ENCODE assay signal across 8 mouse cellular contexts in the genomic region with DNA sequence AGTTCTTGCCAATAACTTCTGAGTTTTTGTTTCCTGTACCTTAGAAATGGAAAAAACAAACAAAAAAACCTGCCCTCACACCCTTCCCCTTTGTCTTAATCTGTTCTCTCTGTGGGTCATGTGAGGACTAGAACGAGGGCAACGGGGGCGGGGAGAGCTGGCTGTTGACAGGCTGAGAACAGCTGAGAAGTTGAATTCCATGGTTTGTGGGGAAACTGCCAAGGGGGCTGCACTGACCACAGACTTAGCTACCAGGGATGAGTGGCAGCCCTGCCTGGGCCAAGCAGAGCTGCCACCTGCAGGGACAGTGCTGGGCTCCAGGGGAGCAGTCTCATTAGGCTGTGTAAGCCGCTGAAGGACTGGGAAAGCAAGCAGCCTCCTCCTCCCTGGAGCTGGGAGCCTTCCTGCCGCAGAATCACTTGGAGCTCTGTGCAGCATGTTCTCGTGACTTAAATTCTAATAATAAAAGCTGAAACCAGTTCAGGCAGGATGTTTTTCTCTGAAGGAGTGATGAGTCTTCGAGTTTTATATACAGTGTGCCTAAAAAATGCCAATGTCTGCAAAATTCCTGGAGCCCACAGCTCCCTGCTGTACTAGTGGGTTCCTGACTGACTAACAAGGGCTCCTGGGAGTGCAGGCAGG.
A peak's percentile ranks its signal among the peaks of the same experiment; 100 is the strongest.
DNase-seq lines count a peak whose midpoint lies in the region; ATAC-seq and TF ChIP-seq lines count a peak whose summit lies in the region.

No protein-coding gene starts in this region.

- TF ChIP-seq POLR2A in limb, embryonic 14.5 days (IDR thresholded peaks at IDR 0.05; ENCODE audit: borderline replicate concordance, extremely low read depth, insufficient read depth, insufficient read length), result no peak
- no peak for TF ChIP-seq POLR2A in testis, adult 2 months (IDR thresholded peaks at IDR 0.05; ENCODE audit: control insufficient read depth, low read depth, low read length)

- H3K36me3 ChIP-seq in forebrain, embryonic 10.5 days (replicated peaks), result peaks cover 38% of the 10 kb centered on the region
- H3K36me3 ChIP-seq in heart, embryonic 13.5 days, result peaks cover 35% of the 10 kb centered on the region
- peaks cover 20% of the 10 kb centered on the region for H3K36me3 ChIP-seq in kidney, embryonic 16.5 days (ENCODE audit: insufficient read depth, low read length)
- H3K36me3 ChIP-seq in limb, embryonic 14.5 days (ENCODE audit: control insufficient read depth, insufficient read depth, low read length), result peaks cover 31% of the 10 kb centered on the region
- no peaks in the 10 kb centered on the region for H3K36me3 ChIP-seq in midbrain, embryonic 15.5 days (replicated peaks)
- H3K36me3 ChIP-seq in testis, adult 2 months (ENCODE audit: control insufficient read depth, insufficient read depth, low read length), result no peaks in the 10 kb centered on the region; the same call in none of the 2 replicates

- DNase-seq in adrenal gland, adult (ENCODE audit: inconsistent age in 2 of 2, low spot score in 1 of 2), result peak; percentile 45 to 68
- DNase-seq in adrenal gland, adult 18-20 months (ENCODE audit: low spot score in 2 of 2), result no peak
- DNase-seq in forebrain, embryonic 10.5 days (ENCODE audit: extremely low spot score, low spot score), result peak; percentile 25
- DNase-seq in limb, embryonic 14.5 days (ENCODE audit: low spot score), result peak; percentile 61

- peaks cover 18% of the 10 kb centered on the region for H3K4me1 ChIP-seq in forebrain, embryonic 10.5 days
- peaks cover 31% of the 10 kb centered on the region for H3K4me1 ChIP-seq in heart, embryonic 13.5 days
- peaks cover 9% of the 10 kb centered on the region for H3K4me1 ChIP-seq in kidney, embryonic 16.5 days (ENCODE audit: insufficient read depth, low read length)
- peaks cover 14% of the 10 kb centered on the region for H3K4me1 ChIP-seq in limb, embryonic 14.5 days (ENCODE audit: control insufficient read depth, insufficient read depth, low read length)
- H3K4me1 ChIP-seq in midbrain, embryonic 15.5 days, result peaks cover 11% of the 10 kb centered on the region; the same call in 1 of the 2 replicates
- H3K4me1 ChIP-seq in testis, adult 2 months (ENCODE audit: control insufficient read depth, insufficient read depth, low read length), result peaks cover 2% of the 10 kb centered on the region; the same call in 1 of the 2 replicates

- no peak for TF ChIP-seq CTCF in testis, adult 2 months (IDR thresholded peaks at IDR 0.05; ENCODE audit: control insufficient read depth, insufficient read depth, insufficient replicate concordance, low read depth, low read length)

- WGBS in forebrain, embryonic 10.5 days, result 42% methylated on average over 7 of the region's 7 CpGs
- 19% methylated on average over 7 of the region's 7 CpGs for WGBS in heart, embryonic 13.5 days
- WGBS in kidney, embryonic 16.5 days, result 41% methylated on average over 7 of the region's 7 CpGs
- 34% methylated on average over 7 of the region's 7 CpGs for WGBS in limb, embryonic 14.5 days
- 19% methylated on average over 7 of the region's 7 CpGs for WGBS in midbrain, embryonic 15.5 days

- peak overlapping the region; percentile 67 for H3K27ac ChIP-seq in forebrain, embryonic 10.5 days
- H3K27ac ChIP-seq in heart, embryonic 13.5 days (replicated peaks), result peak overlapping the region; percentile 64
- peak overlapping the region; percentile 74 for H3K27ac ChIP-seq in kidney, embryonic 16.5 days (ENCODE audit: low read length)
- H3K27ac ChIP-seq in limb, embryonic 14.5 days (replicated peaks; ENCODE audit: low read depth, low read length), result peak overlapping the region; percentile 75
- H3K27ac ChIP-seq in midbrain, embryonic 15.5 days, result peak overlapping the region; percentile 42
- peak overlapping the region; percentile 32; the same call in 1 of the 2 replicates for H3K27ac ChIP-seq in testis, adult 2 months (ENCODE audit: control insufficient read depth, insufficient read depth, low read depth, low read length)

- H3K9me3 ChIP-seq in forebrain, embryonic 10.5 days, result no peaks in the 10 kb centered on the region
- H3K9me3 ChIP-seq in heart, embryonic 13.5 days, result no peaks in the 10 kb centered on the region
- H3K9me3 ChIP-seq in kidney, embryonic 16.5 days (ENCODE audit: low read length), result no peaks in the 10 kb centered on the region
- H3K9me3 ChIP-seq in limb, embryonic 14.5 days (ENCODE audit: control insufficient read depth, low read length), result no peaks in the 10 kb centered on the region
- H3K9me3 ChIP-seq in midbrain, embryonic 15.5 days, result no peaks in the 10 kb centered on the region

- H3K4me2 ChIP-seq in heart, embryonic 13.5 days, result no peak overlapping the region
- no peak overlapping the region for H3K4me2 ChIP-seq in kidney, embryonic 16.5 days (replicated peaks; ENCODE audit: low read depth, low read length)
- H3K4me2 ChIP-seq in limb, embryonic 14.5 days (replicated peaks; ENCODE audit: low read depth, low read length, severe bottlenecking), result no peak overlapping the region
- H3K4me2 ChIP-seq in midbrain, embryonic 15.5 days, result no peak overlapping the region

- no peaks in the 10 kb centered on the region for H3K27me3 ChIP-seq in forebrain, embryonic 10.5 days (ENCODE audit: poor library complexity, severe bottlenecking)
- no peaks in the 10 kb centered on the region for H3K27me3 ChIP-seq in heart, embryonic 13.5 days (replicated peaks)
- H3K27me3 ChIP-seq in kidney, embryonic 16.5 days (ENCODE audit: insufficient read depth, low read length), result no peaks in the 10 kb centered on the region
- no peaks in the 10 kb centered on the region for H3K27me3 ChIP-seq in limb, embryonic 14.5 days (ENCODE audit: control insufficient read depth, insufficient read depth, low read length)
- no peaks in the 10 kb centered on the region for H3K27me3 ChIP-seq in midbrain, embryonic 15.5 days (replicated peaks)
- H3K27me3 ChIP-seq in testis, adult 2 months (ENCODE audit: control insufficient read depth, insufficient read depth, low read length), result no peaks in the 10 kb centered on the region

- peak; percentile 48; the same call in 1 of the 2 replicates for ATAC-seq in heart, embryonic 13.5 days (ENCODE audit: extremely low read depth, insufficient number of reproducible peaks, low FRiP score, low TSS enrichment)
- peak; percentile 84 for ATAC-seq in kidney, embryonic 16.5 days (ENCODE audit: low FRiP score, low TSS enrichment)
- ATAC-seq in limb, embryonic 14.5 days (ENCODE audit: low FRiP score, low read depth), result peak; percentile 76
- ATAC-seq in midbrain, embryonic 15.5 days (replicated peaks), result peak; percentile 78

- peak overlapping the region; percentile 55; the same call in 1 of the 2 replicates for H3K9ac ChIP-seq in heart, embryonic 13.5 days
- H3K9ac ChIP-seq in kidney, embryonic 16.5 days (replicated peaks; ENCODE audit: low read length), result no peak overlapping the region
- no peak overlapping the region for H3K9ac ChIP-seq in limb, embryonic 14.5 days (ENCODE audit: low read depth, low read length, severe bottlenecking)
- H3K9ac ChIP-seq in midbrain, embryonic 15.5 days, result no peak overlapping the region

- no peak overlapping the region for H3K4me3 ChIP-seq in forebrain, embryonic 10.5 days
- H3K4me3 ChIP-seq in heart, embryonic 13.5 days, result no peak overlapping the region
- no peak overlapping the region for H3K4me3 ChIP-seq in kidney, embryonic 16.5 days (ENCODE audit: low read length)
- H3K4me3 ChIP-seq in limb, embryonic 14.5 days (replicated peaks; ENCODE audit: low read length), result no peak overlapping the region
- no peak overlapping the region for H3K4me3 ChIP-seq in midbrain, embryonic 15.5 days
- H3K4me3 ChIP-seq in testis, adult 2 months (ENCODE audit: control insufficient read depth, low read depth, low read length), result no peak overlapping the region

Comparison
In these comparisons a context has a peak if more than half of its experiments do, and no peak if none do; other contexts are left out.
1. DNase-seq: peak in adrenal gland, adult (2 of 2), forebrain, embryonic 10.5 days (single experiment) and limb, embryonic 14.5 days (single experiment); none in adrenal gland, adult 18-20 months (0 of 2).
2. Peak in every context shown above with its lines, with median percentiles within 50 percentile points of each other: H3K27ac ChIP-seq and ATAC-seq.